Mouse (Mus musculus) kidney, adult 11 months (tissue): ENCODE data around the gene Gpbp1l1.

Experiments used
- DNase-seq: peaks from one replicate; pipeline ENCODE4 v3.0.0; 2022

Gpbp1l1 gene

GRCm38 (mm10) chr4:116557306-116558121 is at the start of gene Gpbp1l1:
TSS of gene Gpbp1l1 (plus strand) at chr4:116557658.
- peak; percentile 97 for DNase-seq

- no peak for DNase-seq
These were observed 26.3 kb upstream of the Gpbp1l1 start for GRCm38 (mm10) chr4:116531109-116531508.

- DNase-seq = no peak
These were observed 21.1 kb upstream of the Gpbp1l1 start for GRCm38 (mm10) chr4:116536351-116536750.

GRCm38 (mm10) chr4:116537737-116538136 is 19.7 kb upstream of the Gpbp1l1 start:
- DNase-seq = no peak

GRCm38 (mm10) chr4:116550432-116550831 is 7.0 kb upstream of the Gpbp1l1 start:
- no peak for DNase-seq

- no peak for DNase-seq
These were observed 4.4 kb upstream of the Gpbp1l1 start for GRCm38 (mm10) chr4:116553035-116553434.

- peak; percentile 74 for DNase-seq
These were observed 1.8 kb upstream of the Gpbp1l1 start, which contains the start of gene Tmem69 for GRCm38 (mm10) chr4:116555413-116556300. TSS of gene Tmem69 (minus strand) at chr4:116555936.

- peak; percentile 95 for DNase-seq
These were observed 725 bp upstream of the Gpbp1l1 start for GRCm38 (mm10) chr4:116556561-116557305.

GRCm38 (mm10) chr4:116558151-116558882 is 859 bp downstream of the Gpbp1l1 start:
- DNase-seq = no peak

GRCm38 (mm10) chr4:116595793-116596192 is 38.3 kb downstream of the Gpbp1l1 start:
- DNase-seq = no peak

- DNase-seq = peak; percentile 19
These were observed 38.9 kb downstream of the Gpbp1l1 start, which contains the start of gene Ccdc17 for GRCm38 (mm10) chr4:116596379-116596778. TSS of gene Ccdc17 (plus strand) at chr4:116596654.

GRCm38 (mm10) chr4:116596978-116597881 is 39.8 kb downstream of the Gpbp1l1 start:
- DNase-seq = peak; percentile 94

GRCm38 (mm10) chr4:116612621-116613020 is 55.2 kb downstream of the Gpbp1l1 start:
- DNase-seq = no peak

- DNase-seq = no peak
These were observed 57.8 kb downstream of the Gpbp1l1 start for GRCm38 (mm10) chr4:116615237-116615636.

GRCm38 (mm10) chr4:116624831-116625230 is 67.4 kb downstream of the Gpbp1l1 start:
- DNase-seq = no peak

GRCm38 (mm10) chr4:116626658-116627358 is 69.3 kb downstream of the Gpbp1l1 start:
- peak; percentile 49 for DNase-seq

- DNase-seq = peak; percentile 91
These were observed 69.9 kb downstream of the Gpbp1l1 start for GRCm38 (mm10) chr4:116627359-116627716.

GRCm38 (mm10) chr4:116627722-116628662 is 70.5 kb downstream of the Gpbp1l1 start, which contains the start of gene Nasp:
TSS of gene Nasp (minus strand) at chr4:116627941.
- DNase-seq = peak; percentile 86

GRCm38 (mm10) chr4:116635197-116635596 is 77.7 kb downstream of the Gpbp1l1 start:
- no peak for DNase-seq
